Mouse (Mus musculus): ENCODE measurements around the gene Sox5.

Gene Sox5

GRCm38 (mm10) chr6:143900871-143901270 lies 880.9 kb downstream of the Sox5 start:
- no peak for DNase-seq

- DNase-seq = no peak
Observed at GRCm38 (mm10) chr6:143895092-143895491, 886.7 kb downstream of the Sox5 start.

- DNase-seq = no peak
Observed at GRCm38 (mm10) chr6:143892869-143893268, 888.9 kb downstream of the Sox5 start.

GRCm38 (mm10) chr6:143888556-143888955 lies 893.2 kb downstream of the Sox5 start:
- no peak for DNase-seq

GRCm38 (mm10) chr6:143878525-143878924 lies 903.3 kb downstream of the Sox5 start:
- no peak for DNase-seq

GRCm38 (mm10) chr6:143868790-143869189 lies 913.0 kb downstream of the Sox5 start:
- no peak for DNase-seq

GRCm38 (mm10) chr6:143868155-143868685 lies 913.6 kb downstream of the Sox5 start:
- DNase-seq = peak in 1 of 2 experiments; percentile 11

- no peak for DNase-seq
Observed at GRCm38 (mm10) chr6:143867029-143867428, 914.7 kb downstream of the Sox5 start.

DNA sequence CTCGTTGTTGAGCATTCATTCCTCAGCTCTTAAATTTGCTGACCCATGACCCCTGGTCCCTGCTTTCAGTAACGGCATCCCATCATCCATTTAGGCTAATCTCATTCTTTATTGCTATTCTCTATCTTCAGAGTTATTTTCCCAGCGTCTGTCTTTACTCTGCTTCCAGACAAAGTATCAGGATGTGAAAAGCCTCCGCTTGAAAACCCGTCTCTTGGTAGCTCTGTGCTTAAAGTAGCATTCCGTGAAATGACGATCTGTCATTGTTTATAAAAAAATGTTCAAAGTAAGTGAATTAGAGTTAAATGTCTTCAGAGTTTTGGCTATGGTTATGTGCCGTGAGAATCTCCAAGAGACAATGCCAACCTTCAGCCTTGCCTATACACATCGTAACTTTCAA lies 915.2 kb downstream of the Sox5 start:
- no peak for DNase-seq

- no peak for DNase-seq
Observed at GRCm38 (mm10) chr6:143862611-143863110, 919.1 kb downstream of the Sox5 start.

- no peak for DNase-seq
Observed at GRCm38 (mm10) chr6:143860036-143860435, 921.7 kb downstream of the Sox5 start.

DNA sequence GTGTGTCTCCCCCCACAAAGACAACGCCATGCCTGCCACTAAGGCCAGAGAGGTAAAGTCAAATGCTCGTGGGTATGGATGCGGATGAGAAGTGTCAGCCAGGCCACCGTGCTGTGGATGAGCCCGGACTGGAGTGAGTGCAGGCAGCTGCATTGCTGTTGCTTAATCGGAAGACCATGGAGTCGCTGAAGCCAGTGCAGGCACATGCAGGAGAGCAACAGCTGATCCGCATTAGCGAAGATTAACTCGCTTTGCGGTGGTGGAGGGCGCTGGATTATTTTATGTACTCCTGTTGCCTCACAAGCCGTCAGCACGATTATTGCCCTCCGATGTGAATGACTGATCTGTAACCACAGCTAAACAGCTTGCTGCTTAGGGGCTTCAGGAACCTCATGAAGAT lies 922.2 kb downstream of the Sox5 start:
- no peak for DNase-seq

GRCm38 (mm10) chr6:143858551-143858950 lies 923.2 kb downstream of the Sox5 start:
- DNase-seq = no peak

- DNase-seq = no peak
Observed at GRCm38 (mm10) chr6:143857376-143857775, 924.4 kb downstream of the Sox5 start.

- no peak for DNase-seq
Observed at GRCm38 (mm10) chr6:143855421-143855820, 926.4 kb downstream of the Sox5 start.

DNA sequence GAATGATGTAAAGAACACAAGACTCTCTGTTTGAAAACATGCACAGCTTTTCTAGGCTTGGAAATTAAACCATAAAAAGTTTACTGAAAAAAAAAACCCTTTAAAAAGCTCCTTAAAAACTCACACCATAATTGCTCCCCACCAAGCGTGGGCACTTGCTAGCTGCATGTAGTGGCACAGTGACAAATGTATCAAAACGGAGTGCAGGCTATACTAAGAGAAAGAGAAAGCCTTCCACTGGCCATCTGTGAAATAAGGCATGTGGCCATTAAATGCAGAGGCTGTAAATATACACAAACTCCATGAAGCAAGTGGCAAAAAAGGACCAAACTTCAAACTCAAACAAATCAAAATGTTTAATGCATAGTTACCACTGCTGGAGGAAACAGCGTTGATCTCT lies 927.7 kb downstream of the Sox5 start:
- DNase-seq = no peak

- no peak for DNase-seq
Observed at GRCm38 (mm10) chr6:143845761-143846160, 936.0 kb downstream of the Sox5 start.

DNA sequence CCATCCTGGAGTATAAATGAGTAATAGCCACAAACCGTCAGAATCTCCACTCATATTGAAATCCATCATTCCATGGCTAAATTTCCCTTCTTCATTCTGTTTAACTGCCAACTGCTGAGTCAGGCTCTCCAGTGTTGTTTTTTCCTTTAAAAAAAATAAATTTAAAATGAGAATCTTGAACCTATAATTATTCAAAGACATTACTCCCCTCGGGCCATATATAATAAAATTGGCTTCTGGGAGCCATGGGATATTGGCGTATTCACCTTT lies 937.1 kb downstream of the Sox5 start:
- DNase-seq = no peak

- DNase-seq = no peak
Observed at GRCm38 (mm10) chr6:143843933-143844700, 937.7 kb downstream of the Sox5 start.

DNA sequence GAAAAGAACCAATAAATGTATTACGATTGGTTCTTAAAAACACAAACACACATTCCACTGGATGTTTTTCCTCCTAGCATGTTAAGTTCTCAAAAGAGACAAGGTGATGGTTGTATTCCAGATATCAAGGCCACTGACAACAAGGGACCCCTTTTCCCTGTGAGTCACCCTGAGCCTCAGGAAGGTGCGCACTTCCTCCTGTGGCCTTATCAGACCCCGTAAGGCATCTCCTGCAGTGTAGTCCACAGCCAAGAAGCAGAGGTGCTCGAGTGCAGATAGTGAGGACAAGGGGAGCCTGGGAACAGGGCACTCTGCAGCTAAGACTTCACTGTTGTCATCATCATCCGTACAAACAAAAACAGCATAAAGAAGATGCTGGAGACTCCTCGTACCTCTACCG lies 939.8 kb downstream of the Sox5 start:
- DNase-seq = no peak

DNA sequence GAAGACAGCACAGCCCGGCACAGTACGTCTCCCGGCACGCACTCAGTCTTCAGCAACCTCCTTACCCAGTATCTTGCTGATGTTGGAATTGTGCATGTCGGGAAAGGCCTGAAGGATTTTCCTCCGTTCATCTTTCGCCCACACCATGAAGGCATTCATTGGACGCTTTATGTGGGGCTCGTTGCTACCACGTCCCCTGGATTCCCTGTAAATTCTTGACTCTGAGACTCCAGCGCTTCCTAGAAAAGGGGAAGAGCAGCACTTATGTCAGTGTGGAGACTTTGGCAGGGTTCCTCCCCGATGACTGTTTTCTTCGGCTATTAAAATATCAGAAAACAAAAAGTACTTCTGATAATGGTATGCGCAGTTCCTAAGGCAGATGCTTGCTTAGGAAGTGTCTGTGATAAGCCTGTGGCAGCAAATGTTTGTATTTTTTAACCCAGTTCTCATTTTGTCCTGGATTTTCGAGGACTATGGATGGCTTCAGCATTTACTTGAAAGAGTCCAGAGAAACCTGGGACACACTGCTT lies 940.6 kb downstream of the Sox5 start:
- DNase-seq = no peak

- no peak for DNase-seq
Observed at GRCm38 (mm10) chr6:143838384-143839076, 943.2 kb downstream of the Sox5 start.

DNA sequence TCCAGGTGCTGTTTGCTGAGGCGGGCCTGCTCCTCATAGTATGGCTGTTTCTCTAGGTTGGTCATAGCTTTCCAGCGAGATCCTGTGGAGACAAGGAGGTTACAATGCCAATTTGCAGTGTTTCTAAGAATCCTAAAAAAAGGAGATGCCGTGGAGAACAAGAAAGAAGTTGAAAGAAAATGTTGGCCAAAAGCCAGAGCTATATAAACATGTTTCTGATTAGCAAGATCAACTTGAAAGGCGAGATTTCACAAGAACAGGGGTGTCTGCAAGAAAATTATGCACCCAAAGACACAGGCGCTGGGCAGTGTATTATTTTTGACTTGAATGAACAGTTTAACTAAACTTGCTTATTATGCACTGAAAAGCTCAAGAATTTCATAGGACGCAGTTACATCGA lies 946.4 kb downstream of the Sox5 start:
- DNase-seq = no peak

- no peak for DNase-seq
Observed at GRCm38 (mm10) chr6:143833986-143834385, 947.8 kb downstream of the Sox5 start.
